Comparison of ENCODE assay signal across 8 mouse cellular contexts in the genomic region with DNA sequence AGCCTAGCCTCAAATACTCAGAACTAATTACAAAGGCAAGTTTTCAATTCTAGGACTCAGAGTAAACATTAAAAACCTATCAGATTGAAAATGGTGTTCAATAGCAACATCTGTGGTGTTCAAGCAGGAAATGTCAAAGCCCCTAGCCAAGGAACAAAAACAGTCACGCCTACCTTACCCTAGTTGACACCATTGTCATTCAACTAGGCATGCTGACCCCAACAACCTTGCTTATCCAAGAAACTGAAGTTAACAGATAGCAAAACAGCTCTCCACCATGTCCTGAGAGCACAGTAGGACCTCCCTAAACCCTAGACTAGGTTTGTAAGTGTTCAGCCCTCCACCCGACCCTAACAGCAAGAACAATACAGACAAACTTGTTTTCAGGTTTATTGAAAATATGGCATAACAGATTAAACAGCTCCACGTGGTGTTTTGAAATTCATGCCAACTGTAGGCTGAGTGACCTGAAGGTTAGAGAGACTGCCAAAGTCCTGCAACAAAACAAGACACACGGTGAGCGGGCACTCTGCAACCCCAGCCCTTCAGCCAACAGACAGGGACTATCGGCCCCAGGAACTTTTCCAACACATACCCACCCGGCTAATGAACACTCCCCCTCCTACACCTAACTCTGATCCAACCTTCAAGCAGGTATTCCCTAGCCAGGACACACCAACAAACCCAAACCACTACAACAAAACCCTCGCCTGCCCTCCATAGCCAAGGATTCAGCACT. TPM values are rescaled to one million over a fixed set of nuclear protein-coding genes. Genes with fewer than 3 reads are reported as not detected.
DNase-seq lines count a peak whose midpoint lies in the region; ATAC-seq and TF ChIP-seq lines count a peak whose summit lies in the region.

No protein-coding gene starts in this region.

- H3K9me3 ChIP-seq in kidney, embryonic 15.5 days (replicated peaks) = no peaks in the 10 kb centered on the region
- H3K9me3 ChIP-seq in embryonic facial prominence, embryonic 15.5 days (replicated peaks) = no peaks in the 10 kb centered on the region
- no peaks in the 10 kb centered on the region for H3K9me3 ChIP-seq in intestine, postnatal 0 days (ENCODE audit: control insufficient read depth)

- peak overlapping the region; percentile 98 for H3K9ac ChIP-seq in kidney, embryonic 15.5 days
- no peak overlapping the region for H3K9ac ChIP-seq in embryonic facial prominence, embryonic 15.5 days
- no peak overlapping the region for H3K9ac ChIP-seq in intestine, postnatal 0 days (ENCODE audit: low read depth, low read length)

- 75% methylated on average over 8 of the region's 8 CpGs for WGBS in kidney, embryonic 15.5 days
- 63% methylated on average over 8 of the region's 8 CpGs for WGBS in embryonic facial prominence, embryonic 15.5 days
- 51% methylated on average over 8 of the region's 8 CpGs for WGBS in intestine, postnatal 0 days

- peaks cover 50% of the 10 kb centered on the region for H3K79me2 ChIP-seq in myocyte (ENCODE audit: control insufficient read depth, insufficient read depth)

- TF ChIP-seq CTCF in intestine, postnatal 0 days (IDR thresholded peaks at IDR 0.05; ENCODE audit: low read depth) = no peak

- peak overlapping the region; percentile 98 for H3K4me3 ChIP-seq in kidney, embryonic 15.5 days (replicated peaks)
- H3K4me3 ChIP-seq in embryonic facial prominence, embryonic 15.5 days (replicated peaks) = peak overlapping the region; percentile 70
- peak overlapping the region; percentile 75; the same call in 1 of the 2 replicates for H3K4me3 ChIP-seq in intestine, postnatal 0 days (ENCODE audit: low read depth, low read length)
- H3K4me3 ChIP-seq in myocyte = peak overlapping the region; percentile 84

- no peak for ATAC-seq in kidney, embryonic 15.5 days (replicated peaks; ENCODE audit: low FRiP score)
- ATAC-seq in embryonic facial prominence, embryonic 15.5 days (ENCODE audit: insufficient number of reproducible peaks, low FRiP score, low TSS enrichment, low read depth) = no peak
- no peak for ATAC-seq in intestine, postnatal 0 days

- no peak for DNase-seq in kidney, postnatal 14 days
- no peak for DNase-seq in thymus, adult 18-20 months
- DNase-seq in embryo, embryonic 9.5 days (ENCODE audit: extremely low spot score) = no peak
- no peak for DNase-seq in cerebellum, postnatal 14 days

- H3K4me1 ChIP-seq in kidney, embryonic 15.5 days = peaks cover 28% of the 10 kb centered on the region
- H3K4me1 ChIP-seq in embryonic facial prominence, embryonic 15.5 days = peaks cover 18% of the 10 kb centered on the region
- H3K4me1 ChIP-seq in intestine, postnatal 0 days (replicated peaks; ENCODE audit: control insufficient read depth, insufficient read depth, low read length) = 0 out of 2 replicates have a peak, but pooled peaks cover 4% of the 10 kb centered on the region

- no peaks in the 10 kb centered on the region for H3K27me3 ChIP-seq in kidney, embryonic 15.5 days
- H3K27me3 ChIP-seq in embryonic facial prominence, embryonic 15.5 days = no peaks in the 10 kb centered on the region
- no peaks in the 10 kb centered on the region for H3K27me3 ChIP-seq in intestine, postnatal 0 days (replicated peaks; ENCODE audit: control insufficient read depth, insufficient read depth, low read length)
- no peaks in the 10 kb centered on the region for H3K27me3 ChIP-seq in myocyte (ENCODE audit: control insufficient read depth, insufficient read depth, insufficient read length)

- H3K4me2 ChIP-seq in kidney, embryonic 15.5 days = peak overlapping the region; percentile 89
- peak overlapping the region; percentile 85 for H3K4me2 ChIP-seq in embryonic facial prominence, embryonic 15.5 days (replicated peaks)
- peak overlapping the region; percentile 75 for H3K4me2 ChIP-seq in intestine, postnatal 0 days (replicated peaks; ENCODE audit: low read depth)
- H3K4me2 ChIP-seq in myocyte (ENCODE audit: low read depth) = peak overlapping the region; percentile 100

- peaks cover 65% of the 10 kb centered on the region for H3K36me3 ChIP-seq in kidney, embryonic 15.5 days
- peaks cover 60% of the 10 kb centered on the region for H3K36me3 ChIP-seq in embryonic facial prominence, embryonic 15.5 days
- peaks cover 30% of the 10 kb centered on the region; the same call in 1 of the 2 replicates for H3K36me3 ChIP-seq in intestine, postnatal 0 days (ENCODE audit: control insufficient read depth, insufficient read depth)
- H3K36me3 ChIP-seq in myocyte (ENCODE audit: control insufficient read depth, insufficient read depth) = peaks cover 49% of the 10 kb centered on the region

- no peak overlapping the region for H3K27ac ChIP-seq in kidney, embryonic 15.5 days
- no peak overlapping the region for H3K27ac ChIP-seq in embryonic facial prominence, embryonic 15.5 days (replicated peaks)
- H3K27ac ChIP-seq in intestine, postnatal 0 days (ENCODE audit: low read depth, low read length) = no peak overlapping the region

- no peak for TF ChIP-seq POLR2A in myocyte (IDR thresholded peaks at IDR 0.05; ENCODE audit: insufficient read length, low read depth)

- no peak overlapping the region for H3ac ChIP-seq in myocyte (ENCODE audit: control insufficient read depth, insufficient read length)

TF ChIP-seq in myocyte, 11 proteins besides CTCF, POLR2A, EP300 and RAD21:
- no peak for TF ChIP-seq MAX (IDR thresholded peaks at IDR 0.05; ENCODE audit: low read depth)
- no peak for TF ChIP-seq CEBPB (IDR thresholded peaks at IDR 0.05; ENCODE audit: insufficient read depth, poor library complexity, severe bottlenecking)

RNA-seq across cellular contexts. Expression of gene Rps17, which starts 2.5 kb away (rescaled TPM):
- polyA plus RNA-seq in kidney, embryonic 15.5 days (2015; fragmentation: Nextera tagmentation; extraction: Ambion mirVana) = 1,359 and 1,501 TPM in 2 replicates
- polyA plus RNA-seq in embryonic facial prominence, embryonic 15.5 days (2015; fragmentation: Nextera tagmentation; extraction: Ambion mirVana) = 1,249 and 1,258 TPM in 2 replicates
- 703 and 732 TPM in 2 replicates for polyA plus RNA-seq in intestine, postnatal 0 days (2015; fragmentation: Nextera tagmentation; extraction: Ambion mirVana)
- polyA plus RNA-seq in myocyte (2012; fragmentation: generic; extraction: Trizol) = 2,418 TPM
